Mouse (Mus musculus): ENCODE measurements around the gene Pla2g2d. TPM values are rescaled to one million over a fixed set of nuclear protein-coding genes. Genes with fewer than 3 reads are reported as not detected.
A peak's percentile ranks its signal among the peaks of the same experiment; 100 is the strongest.

Gene Pla2g2d
- polyA plus RNA-seq, 1 experiment from 2014 or later = 0.38 TPM

DNA sequence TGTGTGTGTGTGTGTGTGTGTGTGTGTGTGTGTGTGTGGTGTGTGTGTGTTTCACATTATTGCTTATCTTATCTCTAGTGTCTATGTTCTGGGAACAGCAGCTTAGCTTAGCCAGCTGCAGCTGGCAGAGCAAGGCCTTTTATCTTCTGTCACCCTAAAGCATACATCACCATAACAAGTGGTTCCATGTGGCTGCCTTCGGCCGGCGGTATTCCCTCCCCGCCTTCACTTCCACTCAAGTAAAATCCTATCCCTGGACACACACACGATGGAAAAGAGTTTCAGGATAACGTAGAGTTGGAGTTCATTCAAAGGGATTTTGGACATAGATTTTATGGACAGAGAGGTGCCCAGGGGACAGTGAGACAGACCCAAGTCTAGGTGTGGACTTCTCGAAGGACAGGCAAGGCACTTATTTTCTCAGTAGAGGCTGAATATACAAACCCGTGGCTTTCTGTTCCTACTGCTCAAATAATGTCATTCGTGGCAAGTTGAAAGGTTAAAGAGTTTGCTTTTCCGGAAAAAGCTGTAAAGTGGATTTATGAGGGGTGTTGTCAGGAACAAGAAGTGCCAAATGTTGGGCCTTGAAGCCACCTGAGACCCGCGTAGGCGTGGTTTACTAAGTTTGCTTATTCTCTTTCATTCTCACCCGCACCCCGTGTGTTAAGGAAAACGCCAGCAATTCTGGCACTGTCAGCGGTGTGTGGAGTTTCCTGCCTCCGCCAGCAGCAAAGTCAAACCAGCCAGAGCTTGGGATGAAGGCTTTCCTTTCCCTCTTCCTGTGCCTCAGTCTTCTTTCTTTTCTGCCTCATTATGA is 50.4 kb downstream of the Pla2g2d start:
- no peak overlapping the region for H3K4me2 ChIP-seq (ENCODE audit: low read depth, low read length)
- H3K36me3 ChIP-seq (ENCODE audit: control insufficient read depth, insufficient read depth, low read length) = no peaks in the 10 kb centered on the region
- H3K4me1 ChIP-seq (ENCODE audit: control insufficient read depth, insufficient read depth, low read length) = no peaks in the 10 kb centered on the region
- DNase-seq (ENCODE audit: low spot score) = no peak
- 55% methylated on average over 18 of the region's 18 CpGs for WGBS
- H3K9me3 ChIP-seq (ENCODE audit: control insufficient read depth, low read length) = no peaks in the 10 kb centered on the region
- no peak overlapping the region for H3K27ac ChIP-seq (replicated peaks; ENCODE audit: low read depth, low read length)
- H3K27me3 ChIP-seq (replicated peaks; ENCODE audit: control insufficient read depth, insufficient read depth, low read length) = no peaks in the 10 kb centered on the region
- ATAC-seq (ENCODE audit: low read depth) = no peak
- H3K4me3 ChIP-seq (ENCODE audit: low read depth, low read length) = no peak overlapping the region
- H3K9ac ChIP-seq (ENCODE audit: low read depth, low read length) = no peak overlapping the region

DNA sequence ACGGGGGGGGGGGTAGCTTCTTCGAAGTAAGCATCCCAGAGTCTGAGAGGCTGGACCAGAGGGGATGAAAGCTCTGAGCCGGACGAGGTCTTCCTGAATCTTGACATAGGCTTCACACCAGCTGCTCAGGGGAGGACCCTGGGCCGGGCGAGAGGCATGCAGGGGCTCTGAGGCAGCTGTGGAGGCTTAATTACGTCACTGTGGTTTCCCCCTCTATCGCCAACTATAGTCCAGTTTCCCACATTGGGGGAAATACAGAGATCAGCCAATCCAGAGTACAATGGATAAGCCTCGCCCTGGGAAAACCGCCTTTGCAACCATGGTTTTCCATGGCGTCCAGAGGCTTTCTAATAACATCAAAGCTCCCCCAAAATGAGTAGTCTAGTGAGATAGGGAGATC is 51.6 kb downstream of the Pla2g2d start:
- peak; percentile 48 for DNase-seq (ENCODE audit: low spot score)

More for the DNA sequence above, 51.6 kb downstream of the Pla2g2d start:
- no peaks in the 10 kb centered on the region for H3K27me3 ChIP-seq (replicated peaks; ENCODE audit: control insufficient read depth, insufficient read depth, low read length)
- no peaks in the 10 kb centered on the region for H3K36me3 ChIP-seq (ENCODE audit: control insufficient read depth, insufficient read depth, low read length)
- no peak for ATAC-seq (ENCODE audit: low read depth)
- no peak overlapping the region for H3K27ac ChIP-seq (replicated peaks; ENCODE audit: low read depth, low read length)
- no peak overlapping the region for H3K4me2 ChIP-seq (ENCODE audit: low read depth, low read length)
- no peaks in the 10 kb centered on the region for H3K4me1 ChIP-seq (ENCODE audit: control insufficient read depth, insufficient read depth, low read length)
- no peaks in the 10 kb centered on the region for H3K9me3 ChIP-seq (ENCODE audit: control insufficient read depth, low read length)
- 59% methylated on average over 11 of the region's 11 CpGs for WGBS
- H3K9ac ChIP-seq (ENCODE audit: low read depth, low read length) = no peak overlapping the region
- H3K4me3 ChIP-seq (ENCODE audit: low read depth, low read length) = no peak overlapping the region

Other genes starting within 250 kb of the Pla2g2d start
- gene Vwa5b1, start 139.9 kb upstream of the Pla2g2d start, polyA plus RNA-seq (2014; fragmentation: Nextera tagmentation; extraction: Ambion mirVana) = 0.08 and 0.30 TPM in 2 replicates
- gene Pla2g2c, start 50.9 kb upstream of the Pla2g2d start, polyA plus RNA-seq (2014; fragmentation: Nextera tagmentation; extraction: Ambion mirVana) = 0.17 and 0.61 TPM in 2 replicates
- gene Ubxn10, start 38.6 kb upstream of the Pla2g2d start, polyA plus RNA-seq (2014; fragmentation: Nextera tagmentation; extraction: Ambion mirVana) = 2.2 and 4.7 TPM in 2 replicates
- gene Pla2g2f, start 18.1 kb upstream of the Pla2g2d start, polyA plus RNA-seq (2014; fragmentation: Nextera tagmentation; extraction: Ambion mirVana) = 5.3 and 6.5 TPM in 2 replicates
- 2.2 and 2.3 TPM in 2 replicates for gene Pla2g5, start 87.7 kb downstream of the Pla2g2d start, polyA plus RNA-seq (2014; fragmentation: Nextera tagmentation; extraction: Ambion mirVana)
- not detected in 2 replicates for gene Gm13030, start 98.2 kb downstream of the Pla2g2d start, polyA plus RNA-seq (2014; fragmentation: Nextera tagmentation; extraction: Ambion mirVana)
- gene Pla2g2e, start 102.2 kb downstream of the Pla2g2d start, polyA plus RNA-seq (2014; fragmentation: Nextera tagmentation; extraction: Ambion mirVana) = 0.28 and 0.38 TPM in 2 replicates
- gene Otud3, start 138.2 kb downstream of the Pla2g2d start, polyA plus RNA-seq (2014; fragmentation: Nextera tagmentation; extraction: Ambion mirVana) = 4.0 and 4.1 TPM in 2 replicates
- gene Rnf186, start 191.4 kb downstream of the Pla2g2d start, polyA plus RNA-seq (2014; fragmentation: Nextera tagmentation; extraction: Ambion mirVana) = not detected in 2 replicates
- gene Tmco4, start 197.2 kb downstream of the Pla2g2d start, polyA plus RNA-seq (2014; fragmentation: Nextera tagmentation; extraction: Ambion mirVana) = 3.8 and 4.7 TPM in 2 replicates

All from embryonic facial prominence, embryonic 14.5 days (tissue).